Mouse (Mus musculus): Measurements from ENCODE around the gene Mfap1b. TPM values are rescaled to one million over a fixed set of nuclear protein-coding genes. Genes with fewer than 3 reads are reported as not detected.
"Not testable (repeated sequence)": the region's sequence is repeated elsewhere in the genome, so short reads cannot be mapped to it uniquely, and the experiment has no call there.

The Mfap1b gene
- polyA plus RNA-seq, 1 experiment from 2014 or later = 47.5 TPM

- H3K4me3 ChIP-seq (replicated peaks) = peak within 1 kb of the TSS; percentile 58
- H3K36me3 ChIP-seq; H3K9me3 ChIP-seq; H3K27me3 ChIP-seq (replicated peaks); H3K4me1 ChIP-seq: not testable (repeated sequence)
- H3K27ac ChIP-seq = peak within 1 kb of the TSS; percentile 67; the same call in 1 of the 2 replicates
- peak within 1 kb of the TSS; percentile 35 for H3K9ac ChIP-seq
- 4% methylated on average over 42 of the region's 42 CpGs for WGBS
- peak within 1 kb of the TSS; percentile 79 for H3K4me2 ChIP-seq
- ATAC-seq (ENCODE audit: insufficient read depth, low FRiP score, low read depth) = peak; percentile 88
Observed at GRCm38 (mm10) chr2:121505942-121506882, 32.3 kb upstream of the Mfap1b start, which contains the start of the genes Mfap1a and Wdr76. Gene Mfap1a, minus strand, starts transcription at chr2:121506665. Gene Wdr76, plus strand, starts transcription at chr2:121506723.

GRCm38 (mm10) chr2:121501550-121501949 is 27.7 kb upstream of the Mfap1b start:
- H3K9ac ChIP-seq; H3K4me2 ChIP-seq; H3K27ac ChIP-seq; H3K27me3 ChIP-seq (replicated peaks); H3K4me1 ChIP-seq; H3K4me3 ChIP-seq (replicated peaks); ATAC-seq (ENCODE audit: insufficient read depth, low FRiP score, low read depth); H3K9me3 ChIP-seq; H3K36me3 ChIP-seq: not testable (repeated sequence)
- 69% methylated on average over 3 of the region's 6 CpGs for WGBS

- H3K4me3 ChIP-seq (replicated peaks); H3K9me3 ChIP-seq; H3K9ac ChIP-seq; H3K27me3 ChIP-seq (replicated peaks); H3K36me3 ChIP-seq; ATAC-seq (ENCODE audit: insufficient read depth, low FRiP score, low read depth); H3K4me2 ChIP-seq; H3K4me1 ChIP-seq; H3K27ac ChIP-seq: not testable (repeated sequence)
- 59% methylated on average over 2 of the region's 2 CpGs for WGBS
Observed at GRCm38 (mm10) chr2:121484403-121484802, 10.5 kb upstream of the Mfap1b start.

- no peak overlapping the region for H3K4me3 ChIP-seq (replicated peaks)
- H3K9me3 ChIP-seq = no peaks in the 10 kb centered on the region
- H3K27me3 ChIP-seq (replicated peaks) = no peaks in the 10 kb centered on the region
- no peak overlapping the region for H3K9ac ChIP-seq
- no peaks in the 10 kb centered on the region for H3K36me3 ChIP-seq
- WGBS = 77% methylated on average over 8 of the region's 8 CpGs
- no peak overlapping the region for H3K4me2 ChIP-seq
- no peaks in the 10 kb centered on the region for H3K4me1 ChIP-seq
- ATAC-seq (ENCODE audit: insufficient read depth, low FRiP score, low read depth) = no peak
- H3K27ac ChIP-seq = no peak overlapping the region
Observed at GRCm38 (mm10) chr2:121483576-121483975, 9.7 kb upstream of the Mfap1b start.

GRCm38 (mm10) chr2:121480916-121481315 is 7.0 kb upstream of the Mfap1b start:
- not testable (repeated sequence) for H3K36me3 ChIP-seq; H3K27me3 ChIP-seq (replicated peaks); H3K9me3 ChIP-seq; H3K9ac ChIP-seq; H3K4me2 ChIP-seq; ATAC-seq (ENCODE audit: insufficient read depth, low FRiP score, low read depth); H3K27ac ChIP-seq; H3K4me1 ChIP-seq; H3K4me3 ChIP-seq (replicated peaks)
- WGBS = 86% methylated on average over 13 of the region's 13 CpGs

GRCm38 (mm10) chr2:121480498-121480897 is 6.6 kb upstream of the Mfap1b start:
- Histone ChIP-seq H3K36me3 (no peaks in the 10 kb centered on the region), H3K9ac (no peak overlapping the region), H3K4me2 (no peak overlapping the region), H3K27me3 (replicated peaks) (no peaks in the 10 kb centered on the region), H3K27ac (no peak overlapping the region), H3K4me3 (replicated peaks) (no peak overlapping the region), H3K9me3 (no peaks in the 10 kb centered on the region), H3K4me1 (no peaks in the 10 kb centered on the region)
- 54% methylated on average over 3 of the region's 3 CpGs for WGBS
- no peak for ATAC-seq (ENCODE audit: insufficient read depth, low FRiP score, low read depth)

- WGBS = 86% methylated on average over 3 of the region's 3 CpGs
- no peaks in the 10 kb centered on the region for H3K4me1 ChIP-seq
- ATAC-seq (ENCODE audit: insufficient read depth, low FRiP score, low read depth) = no peak
Observed at GRCm38 (mm10) chr2:121477491-121478266, 3.8 kb upstream of the Mfap1b start.

GRCm38 (mm10) chr2:121475306-121475705 is 1.4 kb upstream of the Mfap1b start:
- not testable (repeated sequence) for H3K27me3 ChIP-seq (replicated peaks); H3K4me1 ChIP-seq; H3K9me3 ChIP-seq; H3K27ac ChIP-seq; H3K4me3 ChIP-seq (replicated peaks); H3K9ac ChIP-seq; H3K4me2 ChIP-seq; ATAC-seq (ENCODE audit: insufficient read depth, low FRiP score, low read depth); H3K36me3 ChIP-seq
- WGBS = 96% methylated on average over 2 of the region's 2 CpGs

More at GRCm38 (mm10) chr2:121477491-121478266, 3.8 kb upstream of the Mfap1b start:
- H3K4me3 ChIP-seq (replicated peaks) = no peak overlapping the region
- no peaks in the 10 kb centered on the region for H3K36me3 ChIP-seq
- H3K4me2 ChIP-seq = no peak overlapping the region
- no peaks in the 10 kb centered on the region for H3K27me3 ChIP-seq (replicated peaks)
- H3K9ac ChIP-seq = no peak overlapping the region
- H3K9me3 ChIP-seq = no peaks in the 10 kb centered on the region
- H3K27ac ChIP-seq = no peak overlapping the region

GRCm38 (mm10) chr2:121474180-121474535 is 291 bp upstream of the Mfap1b start:
- Histone ChIP-seq H3K27ac (peak overlapping the region; percentile 48), H3K9ac (no peak overlapping the region), H3K4me2 (peak overlapping the region; percentile 69), H3K9me3 (no peaks in the 10 kb centered on the region), H3K36me3 (no peaks in the 10 kb centered on the region), H3K27me3 (replicated peaks) (no peaks in the 10 kb centered on the region), H3K4me3 (replicated peaks) (peak overlapping the region; percentile 66), H3K4me1 (no peaks in the 10 kb centered on the region)
- ATAC-seq (ENCODE audit: insufficient read depth, low FRiP score, low read depth) = peak; percentile 20; the same call in 1 of the 2 replicates
- WGBS = 32% methylated on average over 8 of the region's 8 CpGs

- not testable (repeated sequence) for ATAC-seq (ENCODE audit: insufficient read depth, low FRiP score, low read depth); H3K27me3 ChIP-seq (replicated peaks); H3K4me3 ChIP-seq (replicated peaks); H3K27ac ChIP-seq; H3K4me1 ChIP-seq; H3K9me3 ChIP-seq; H3K9ac ChIP-seq; H3K36me3 ChIP-seq
- 97% methylated on average over 3 of the region's 3 CpGs for WGBS
- H3K4me2 ChIP-seq = peak overlapping the region; percentile 69
Observed at GRCm38 (mm10) chr2:121472783-121473182, 1.1 kb downstream of the Mfap1b start.

GRCm38 (mm10) chr2:121468982-121469381 is 4.9 kb downstream of the Mfap1b start:
- not testable (repeated sequence) for H3K36me3 ChIP-seq; H3K4me1 ChIP-seq; H3K4me2 ChIP-seq; H3K27ac ChIP-seq; H3K9ac ChIP-seq; H3K4me3 ChIP-seq (replicated peaks); H3K9me3 ChIP-seq; ATAC-seq (ENCODE audit: insufficient read depth, low FRiP score, low read depth); H3K27me3 ChIP-seq (replicated peaks)
- WGBS = 52% methylated on average over 3 of the region's 6 CpGs

- Histone ChIP-seq H3K4me1 (peaks cover 6% of the 10 kb centered on the region; the same call in 1 of the 2 replicates), H3K27me3 (replicated peaks) (no peaks in the 10 kb centered on the region), H3K9me3 (no peaks in the 10 kb centered on the region), H3K36me3 (peaks cover 6% of the 10 kb centered on the region), H3K4me2 (no peak overlapping the region), H3K4me3 (replicated peaks) (no peak overlapping the region), H3K9ac (no peak overlapping the region), H3K27ac (no peak overlapping the region)
- WGBS = 50% methylated on average over 2 of the region's 2 CpGs
- no peak for ATAC-seq (ENCODE audit: insufficient read depth, low FRiP score, low read depth)
Observed at GRCm38 (mm10) chr2:121460071-121460470, 13.8 kb downstream of the Mfap1b start.
